15 mouse cellular contexts compared by ENCODE assay signal in the genomic region with DNA sequence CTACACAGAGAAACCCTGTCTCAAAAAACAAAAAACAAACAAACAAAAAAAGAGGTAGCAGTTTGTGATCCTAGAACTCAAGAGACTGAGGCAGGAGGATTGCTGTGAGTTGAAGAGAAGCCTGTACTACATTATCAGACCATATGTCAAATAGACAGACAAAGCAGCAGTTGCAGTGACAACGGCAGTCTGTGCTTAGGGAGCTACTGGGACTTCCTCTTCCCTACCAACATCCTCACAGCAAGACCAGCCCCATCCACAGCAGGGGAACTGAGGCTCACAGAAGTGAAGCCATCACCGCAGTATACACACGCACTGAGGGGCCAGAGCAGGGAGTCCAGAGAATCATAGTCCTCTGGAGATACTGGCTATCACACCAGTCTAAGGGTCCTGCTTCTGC. TPM values are rescaled to one million over a fixed set of nuclear protein-coding genes. Genes with fewer than 3 reads are reported as not detected.
DNase-seq lines count a peak whose midpoint lies in the region; ATAC-seq and TF ChIP-seq lines count a peak whose summit lies in the region.
"Had no signal": no experiment of that assay in that cellular context is flagged by ENCODE, and none has a peak within 500 bp of the region (broad histone marks: within the 10 kb centered on the region; RNA-seq: fewer than 3 reads in every experiment).

No protein-coding gene starts in this region.

- no peaks in the 10 kb centered on the region for H3K9me3 ChIP-seq in heart, embryonic 13.5 days
- no peaks in the 10 kb centered on the region for H3K9me3 ChIP-seq in liver, embryonic 14.5 days (ENCODE audit: control insufficient read depth, low read length)
- no peaks in the 10 kb centered on the region for H3K9me3 ChIP-seq in stomach, postnatal 0 days (ENCODE audit: control insufficient read depth, low read length)
- H3K9me3 ChIP-seq: limb, embryonic 10.5 days; lung, embryonic 15.5 days; neural tube, embryonic 12.5 days had no signal

- H3K4me1 ChIP-seq in heart, embryonic 13.5 days = peaks cover 81% of the 10 kb centered on the region
- H3K4me1 ChIP-seq in liver, adult 2 months (ENCODE audit: control insufficient read depth, insufficient read depth, low read length) = peaks cover 62% of the 10 kb centered on the region
- H3K4me1 ChIP-seq in liver, embryonic 14.5 days (replicated peaks; ENCODE audit: control insufficient read depth in 2 of 2, insufficient read depth in 2 of 2, low read length in 1 of 2) = peaks cover 90 to 93% of the 10 kb centered on the region in 2 experiments
- H3K4me1 ChIP-seq in stomach, postnatal 0 days (replicated peaks; ENCODE audit: control insufficient read depth, insufficient read depth) = no peaks in the 10 kb centered on the region

- no peak for TF ChIP-seq EP300 in liver, embryonic 14.5 days (IDR thresholded peaks at IDR 0.05; ENCODE audit: low read depth)
- TF ChIP-seq EP300 in stomach, postnatal 0 days (optimal IDR thresholded peaks at IDR 0.05) = no peak

- H3K4me2 ChIP-seq in heart, embryonic 13.5 days = peak overlapping the region; percentile 88
- H3K4me2 ChIP-seq in liver, embryonic 14.5 days (ENCODE audit: low read depth) = peak overlapping the region; percentile 100
- H3K4me2 ChIP-seq in stomach, postnatal 0 days (replicated peaks; ENCODE audit: low read depth) = no peak overlapping the region
- H3K4me2 ChIP-seq: lung, embryonic 15.5 days; neural tube, embryonic 12.5 days had no signal

- no peak for DNase-seq in heart, adult 11 months
- no peak for DNase-seq in liver, adult 2 months (ENCODE audit: extremely low read depth, low read depth, low spot score)
- no peak for DNase-seq in liver
- no peak for DNase-seq in liver, embryonic 14.5 days (ENCODE audit: low read depth in 3 of 3, low spot score in 3 of 3)
- no peak for DNase-seq in stomach, postnatal 0 days (ENCODE audit: low spot score)
- DNase-seq in frontal cortex, postnatal 36 days (ENCODE audit: low spot score in 2 of 2) = no peak
- DNase-seq in cerebellum, adult 18-20 months = no peak

- no peaks in the 10 kb centered on the region for H3K27me3 ChIP-seq in heart, embryonic 13.5 days (replicated peaks)
- H3K27me3 ChIP-seq in liver, adult 2 months (ENCODE audit: control insufficient read depth, insufficient read depth, low read length) = no peaks in the 10 kb centered on the region
- H3K27me3 ChIP-seq in liver, embryonic 14.5 days (ENCODE audit: control insufficient read depth, insufficient read depth, low read length) = no peaks in the 10 kb centered on the region
- H3K27me3 ChIP-seq in stomach, postnatal 0 days (ENCODE audit: control insufficient read depth, insufficient read depth, low read length) = no peaks in the 10 kb centered on the region
- H3K27me3 ChIP-seq: lung, embryonic 15.5 days; neural tube, embryonic 12.5 days had no signal

- TF ChIP-seq CTCF in liver, adult 2 months (IDR thresholded peaks at IDR 0.05; ENCODE audit: low read depth, low read length) = no peak
- TF ChIP-seq CTCF in liver, embryonic 14.5 days (IDR thresholded peaks at IDR 0.05; ENCODE audit: low read depth) = no peak
- TF ChIP-seq CTCF in stomach, postnatal 0 days (IDR thresholded peaks at IDR 0.05; ENCODE audit: low read depth) = no peak

- 43% methylated on average over 3 of the region's 3 CpGs for WGBS in heart, embryonic 13.5 days
- WGBS in liver, adult 2 months = 7% methylated on average over 3 of the region's 3 CpGs
- 26% methylated on average over 3 of the region's 3 CpGs for WGBS in liver, embryonic 14.5 days (ENCODE audit: insufficient replicate concordance)
- WGBS in stomach, postnatal 0 days = 55% methylated on average over 3 of the region's 3 CpGs

- ATAC-seq in heart, embryonic 13.5 days (ENCODE audit: extremely low read depth, insufficient number of reproducible peaks, low FRiP score, low TSS enrichment) = no peak
- peak; percentile 20; the same call in 1 of the 2 replicates for ATAC-seq in liver, embryonic 14.5 days (ENCODE audit: insufficient read depth)
- ATAC-seq in stomach, postnatal 0 days (ENCODE audit: low FRiP score, low TSS enrichment) = no peak
- ATAC-seq: CD4-positive, CD25-positive, alpha-beta regulatory T cell, adult 4 months had no signal

- TF ChIP-seq POLR2A in liver, adult 2 months (IDR thresholded peaks at IDR 0.05; ENCODE audit: extremely low read depth, insufficient read depth, low read length) = no peak

- H3K36me3 ChIP-seq in heart, embryonic 13.5 days = peaks cover 4% of the 10 kb centered on the region
- H3K36me3 ChIP-seq in liver, adult 2 months (ENCODE audit: control insufficient read depth, insufficient read depth, low read length) = peaks cover 2% of the 10 kb centered on the region; the same call in 1 of the 2 replicates
- H3K36me3 ChIP-seq in liver, embryonic 14.5 days (replicated peaks; ENCODE audit: control insufficient read depth, insufficient read depth, low read depth) = peaks cover 84% of the 10 kb centered on the region
- H3K36me3 ChIP-seq in stomach, postnatal 0 days (ENCODE audit: control insufficient read depth, insufficient read depth, low read length) = no peaks in the 10 kb centered on the region
- H3K36me3 ChIP-seq: limb, embryonic 10.5 days; lung, embryonic 15.5 days; neural tube, embryonic 12.5 days had no signal

- H3K4me3 ChIP-seq in heart, embryonic 13.5 days = peak overlapping the region; percentile 31
- H3K4me3 ChIP-seq in liver, adult 2 months (ENCODE audit: insufficient read depth, low read depth, low read length) = no peak overlapping the region
- H3K4me3 ChIP-seq in liver, embryonic 14.5 days (ENCODE audit: insufficient read depth in 1 of 2, low read depth in 2 of 2, low read length in 2 of 2) = peak overlapping the region; percentile 28 to 42; a peak in 3 of 4 replicates
- H3K4me3 ChIP-seq in stomach, postnatal 0 days (ENCODE audit: low read depth, low read length) = no peak overlapping the region
- H3K4me3 ChIP-seq: layer of hippocampus, adult 2 months; limb, embryonic 10.5 days; lung, embryonic 15.5 days; neural tube, embryonic 12.5 days had no signal

- peak overlapping the region; percentile 48 for H3K27ac ChIP-seq in heart, embryonic 13.5 days (replicated peaks)
- peak overlapping the region; percentile 80 for H3K27ac ChIP-seq in liver, adult 2 months (replicated peaks; ENCODE audit: insufficient read depth, low read depth, low read length)
- H3K27ac ChIP-seq in liver, embryonic 14.5 days = peak overlapping the region; percentile 77
- H3K27ac ChIP-seq in stomach, postnatal 0 days (replicated peaks) = peak overlapping the region; percentile 18; the same call in 1 of the 2 replicates
- H3K27ac ChIP-seq: layer of hippocampus, adult 2 months; limb, embryonic 10.5 days; lung, embryonic 15.5 days; neural tube, embryonic 12.5 days had no signal

- peak overlapping the region; percentile 71 for H3K9ac ChIP-seq in heart, embryonic 13.5 days
- H3K9ac ChIP-seq in liver, adult 2 months (ENCODE audit: low read depth, low read length) = peak overlapping the region; percentile 49
- H3K9ac ChIP-seq in liver, embryonic 14.5 days (replicated peaks) = peak overlapping the region; percentile 53
- no peak overlapping the region for H3K9ac ChIP-seq in stomach, postnatal 0 days (ENCODE audit: low read length)
- H3K9ac ChIP-seq: lung, embryonic 15.5 days; neural tube, embryonic 12.5 days had no signal

- H3K79me2 ChIP-seq in liver, adult 2 months (ENCODE audit: control insufficient read depth, insufficient read depth, low read length) = peaks cover 41% of the 10 kb centered on the region

RNA-seq across cellular contexts. Expression of a gene that starts 8.9 kb away (rescaled TPM):
- polyA plus RNA-seq in heart, embryonic 13.5 days (2015; fragmentation: Nextera tagmentation; extraction: Ambion mirVana) = 0.08 and 0.13 TPM in 2 replicates
- 0.09 and 0.20 TPM in 2 replicates for total RNA-seq in liver, adult 2 months (2014; rRNA removed)
- 0.04 and 0.13 TPM in 2 replicates for polyA plus RNA-seq in liver, adult 2 months (2012; rRNA removed)
- polyA plus RNA-seq in liver, embryonic 14.5 days (2012; rRNA removed) = 0.11 and 0.15 TPM in 2 replicates
- polyA plus RNA-seq in liver, embryonic 14.5 days (2014; fragmentation: Nextera tagmentation; extraction: Ambion mirVana) = 0.32 and 0.40 TPM in 2 replicates
- polyA plus RNA-seq in stomach, postnatal 0 days (2015; fragmentation: Nextera tagmentation; extraction: Ambion mirVana) = 0.12 TPM in 1 of 2 replicates, not detected in the other
- total RNA-seq: gastrocnemius, postnatal 36 days; layer of hippocampus, adult 2 months; left cerebral cortex, adult 18-20 months had no signal
- polyA plus RNA-seq: CD4-positive, CD25-positive, alpha-beta regulatory T cell, adult 4 months; limb, embryonic 10.5 days; neural tube, embryonic 12.5 days had no signal

RNA-seq across cellular contexts. Expression of a gene that starts 9.5 kb away (rescaled TPM):
- 58.5 and 76.5 TPM in 2 replicates for polyA plus RNA-seq in heart, embryonic 13.5 days (2015; fragmentation: Nextera tagmentation; extraction: Ambion mirVana)
- total RNA-seq in liver, adult 2 months (2014; rRNA removed) = 46.8 and 48.0 TPM in 2 replicates
- 29.6 and 40.7 TPM in 2 replicates for polyA plus RNA-seq in liver, adult 2 months (2012; rRNA removed)
- polyA plus RNA-seq in liver, embryonic 14.5 days (2012; rRNA removed) = 105 and 113 TPM in 2 replicates
- polyA plus RNA-seq in liver, embryonic 14.5 days (2014; fragmentation: Nextera tagmentation; extraction: Ambion mirVana) = 153 and 166 TPM in 2 replicates
- 24.3 and 26.7 TPM in 2 replicates for polyA plus RNA-seq in stomach, postnatal 0 days (2015; fragmentation: Nextera tagmentation; extraction: Ambion mirVana)

Comparison
In these comparisons a context has a peak if more than half of its experiments do, and no peak if none do; other contexts are left out.
1. H3K4me3 ChIP-seq: peak in heart, embryonic 13.5 days (single experiment) and liver, embryonic 14.5 days (2 of 2); none in liver, adult 2 months (single experiment) and stomach, postnatal 0 days (single experiment).
2. H3K27ac ChIP-seq: peak in every context shown above with its lines; median percentile 80 in liver, adult 2 months; 77 in liver, embryonic 14.5 days; 48 in heart, embryonic 13.5 days; 18 in stomach, postnatal 0 days.